Mouse (Mus musculus) frontal cortex, postnatal 25 days (tissue): ENCODE measurements around the gene Vmn1r228.

Experiments used
- DNase-seq, 2 experiments: peaks; one replicate each; pipeline ENCODE4 v3.0.0; 2022; ENCODE audit warnings: low spot score in 2 of 2

Gene Vmn1r228

DNA sequence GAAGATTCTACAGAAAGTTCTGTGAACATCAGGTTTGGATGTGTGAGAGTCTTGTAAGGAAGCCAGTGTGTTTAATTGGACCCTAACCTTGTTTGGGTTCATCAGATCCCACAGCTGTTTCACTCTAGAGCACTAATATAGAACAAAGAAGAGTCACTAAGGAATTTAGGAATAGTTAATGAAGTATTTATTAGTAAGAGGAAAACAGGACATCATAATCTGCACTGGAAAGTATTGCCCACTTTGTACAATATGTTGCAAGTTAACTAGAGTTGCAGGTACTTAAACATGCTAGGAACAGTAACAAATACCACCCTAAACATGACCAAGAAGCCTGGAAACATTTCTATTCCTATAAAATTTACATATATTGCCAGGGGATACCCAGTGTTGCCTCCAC lies at the start of gene Vmn1r228:
Vmn1r228 (minus strand) TSS at position 101 of the 400 bp plus-strand sequence.
- DNase-seq = no peak

DNA sequence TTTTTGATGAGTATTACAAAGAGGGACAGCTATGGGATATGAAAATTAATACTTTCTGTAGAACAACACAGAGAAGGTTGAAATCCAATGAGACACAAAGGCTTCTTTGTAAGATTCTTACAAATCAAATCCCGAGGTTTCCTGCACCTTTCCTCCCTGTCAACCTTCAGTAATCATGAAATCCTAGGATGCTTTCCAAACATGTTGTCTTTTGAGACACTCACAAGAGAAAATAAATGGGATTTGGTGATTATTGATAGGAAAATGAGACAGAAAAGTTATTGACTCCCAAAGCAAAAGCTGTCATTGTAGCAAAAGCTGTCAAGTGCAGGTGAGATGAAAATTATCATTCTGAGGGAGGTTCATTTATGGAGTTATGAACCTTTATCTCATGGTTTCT lies 25.3 kb upstream of the Vmn1r228 start, which contains the start of gene Vmn1r229:
Vmn1r229 (plus strand) TSS at position 301 of the 400 bp plus-strand sequence.
- DNase-seq = no peak

- no peak for DNase-seq
Observed at GRCm38 (mm10) chr17:20729543-20729942, 56.4 kb downstream of the Vmn1r228 start, which contains the start of gene Vmn1r227. Gene Vmn1r227 (plus strand): TSS chr17:20729843.
